Mouse (Mus musculus): ENCODE data around the gene Slc6a16.

DNA sequence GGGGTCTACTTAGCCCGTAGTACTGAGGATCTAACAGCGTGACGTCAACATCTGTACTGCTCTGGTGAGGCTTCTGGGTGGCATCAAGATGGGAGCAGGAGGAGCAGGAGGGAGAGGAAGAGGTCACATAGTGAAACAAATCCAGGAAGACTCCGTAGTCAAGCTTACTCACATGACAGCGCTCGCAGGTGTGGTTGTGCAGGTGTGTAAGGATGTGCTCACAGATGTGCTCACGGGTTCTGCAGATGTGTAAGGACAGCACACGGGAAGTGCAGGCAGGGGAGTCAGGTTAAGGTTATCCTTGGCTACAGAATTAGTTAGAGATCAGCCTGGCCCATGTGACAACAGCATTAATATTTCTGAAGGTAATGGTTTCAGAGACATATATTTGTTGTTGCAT, 12.9 kb downstream of the Slc6a16 start:
- TF ChIP-seq POLR2A (IDR thresholded peaks at IDR 0.05; ENCODE audit: extremely low read depth, insufficient read depth, low read length) (no peak), CTCF (IDR thresholded peaks at IDR 0.05; ENCODE audit: low read depth, low read length) (no peak)

All from liver, adult 2 months (tissue).